Mouse (Mus musculus): Measurements from ENCODE around the gene Neu1. TPM values are rescaled to one million over a fixed set of nuclear protein-coding genes. Genes with fewer than 3 reads are reported as not detected.

The Neu1 gene
- 3.6 TPM for polyA plus RNA-seq (2014; fragmentation: Illumina TruSeq; extraction: RNeasy Lipid Tissue Mini Kit (QIAGEN cat#74804); ENCODE audit: low replicate concordance)

GRCm38 (mm10) chr17:34931061-34931734, at the start of gene Neu1:
Gene Neu1, plus strand, starts transcription at chr17:34931253.

GRCm38 (mm10) chr17:34881683-34882310, 49.3 kb upstream of the Neu1 start, which contains the start of gene Gm20547:
Gene Gm20547, minus strand, starts transcription at chr17:34882042.

GRCm38 (mm10) chr17:34898160-34898586, 32.9 kb upstream of the Neu1 start, which contains the start of the genes C2 and Ehmt2:
Gene C2, minus strand, starts transcription at chr17:34898265.
Gene Ehmt2, plus strand, starts transcription at chr17:34898469.

GRCm38 (mm10) chr17:34913930-34914665, 17.0 kb upstream of the Neu1 start, which contains the start of gene Slc44a4:
Gene Slc44a4, plus strand, starts transcription at chr17:34914466.

GRCm38 (mm10) chr17:34959130-34959778, 28.2 kb downstream of the Neu1 start, which contains the start of gene Hspa1b:
Gene Hspa1b, minus strand, starts transcription at chr17:34959238.

GRCm38 (mm10) chr17:34969822-34970221, 38.8 kb downstream of the Neu1 start, which contains the start of gene Gm20481:
Gene Gm20481, plus strand, starts transcription at chr17:34969912.

GRCm38 (mm10) chr17:34972069-34972749, 41.2 kb downstream of the Neu1 start, which contains the start of the genes Hspa1a and Hspa1l:
Gene Hspa1a, minus strand, starts transcription at chr17:34972156.
Gene Hspa1l, plus strand, starts transcription at chr17:34972703.

GRCm38 (mm10) chr17:34981690-34982180, 50.7 kb downstream of the Neu1 start, which contains the start of gene Lsm2:
Gene Lsm2, plus strand, starts transcription at chr17:34981862.

Other genes starting within 250 kb of the Neu1 start
- gene C4b, start 187.4 kb upstream of the Neu1 start, polyA plus RNA-seq (2014; fragmentation: Illumina TruSeq; extraction: RNeasy Lipid Tissue Mini Kit (QIAGEN cat#74804); ENCODE audit: low replicate concordance): 0.19 TPM
- gene Cyp21a1, start 126.7 kb upstream of the Neu1 start, polyA plus RNA-seq (2014; fragmentation: Illumina TruSeq; extraction: RNeasy Lipid Tissue Mini Kit (QIAGEN cat#74804); ENCODE audit: low replicate concordance): not detected
- gene Stk19, start 94.3 kb upstream of the Neu1 start, polyA plus RNA-seq (2014; fragmentation: Illumina TruSeq; extraction: RNeasy Lipid Tissue Mini Kit (QIAGEN cat#74804); ENCODE audit: low replicate concordance): 17.0 TPM
- 1.6 TPM for gene Dxo, start 94.2 kb upstream of the Neu1 start, polyA plus RNA-seq (2014; fragmentation: Illumina TruSeq; extraction: RNeasy Lipid Tissue Mini Kit (QIAGEN cat#74804); ENCODE audit: low replicate concordance)
- 4.8 TPM for gene Skiv2l, start 81.0 kb upstream of the Neu1 start, polyA plus RNA-seq (2014; fragmentation: Illumina TruSeq; extraction: RNeasy Lipid Tissue Mini Kit (QIAGEN cat#74804); ENCODE audit: low replicate concordance)
- 0.41 TPM for gene Nelfe, start 80.9 kb upstream of the Neu1 start, polyA plus RNA-seq (2014; fragmentation: Illumina TruSeq; extraction: RNeasy Lipid Tissue Mini Kit (QIAGEN cat#74804); ENCODE audit: low replicate concordance)
- gene Cfb, start 68.7 kb upstream of the Neu1 start, polyA plus RNA-seq (2014; fragmentation: Illumina TruSeq; extraction: RNeasy Lipid Tissue Mini Kit (QIAGEN cat#74804); ENCODE audit: low replicate concordance): 20.3 TPM
- gene Zbtb12, start 51.8 kb upstream of the Neu1 start, polyA plus RNA-seq (2014; fragmentation: Illumina TruSeq; extraction: RNeasy Lipid Tissue Mini Kit (QIAGEN cat#74804); ENCODE audit: low replicate concordance): 1.3 TPM
- gene Gm20547, start 49.2 kb upstream of the Neu1 start, polyA plus RNA-seq (2014; fragmentation: Illumina TruSeq; extraction: RNeasy Lipid Tissue Mini Kit (QIAGEN cat#74804); ENCODE audit: low replicate concordance): 2.4 TPM
- gene C2, start 33.0 kb upstream of the Neu1 start, polyA plus RNA-seq (2014; fragmentation: Illumina TruSeq; extraction: RNeasy Lipid Tissue Mini Kit (QIAGEN cat#74804); ENCODE audit: low replicate concordance): not detected
- gene Ehmt2, start 32.8 kb upstream of the Neu1 start, polyA plus RNA-seq (2014; fragmentation: Illumina TruSeq; extraction: RNeasy Lipid Tissue Mini Kit (QIAGEN cat#74804); ENCODE audit: low replicate concordance): 5.3 TPM
- 2.7 TPM for gene Slc44a4, start 16.8 kb upstream of the Neu1 start, polyA plus RNA-seq (2014; fragmentation: Illumina TruSeq; extraction: RNeasy Lipid Tissue Mini Kit (QIAGEN cat#74804); ENCODE audit: low replicate concordance)
- gene Hspa1b, start 28.0 kb downstream of the Neu1 start, polyA plus RNA-seq (2014; fragmentation: Illumina TruSeq; extraction: RNeasy Lipid Tissue Mini Kit (QIAGEN cat#74804); ENCODE audit: low replicate concordance): 1.3 TPM
- not detected for gene Gm20481, start 38.7 kb downstream of the Neu1 start, polyA plus RNA-seq (2014; fragmentation: Illumina TruSeq; extraction: RNeasy Lipid Tissue Mini Kit (QIAGEN cat#74804); ENCODE audit: low replicate concordance)
- gene Hspa1a, start 40.9 kb downstream of the Neu1 start, polyA plus RNA-seq (2014; fragmentation: Illumina TruSeq; extraction: RNeasy Lipid Tissue Mini Kit (QIAGEN cat#74804); ENCODE audit: low replicate concordance): 0.52 TPM
- gene Hspa1l, start 41.5 kb downstream of the Neu1 start, polyA plus RNA-seq (2014; fragmentation: Illumina TruSeq; extraction: RNeasy Lipid Tissue Mini Kit (QIAGEN cat#74804); ENCODE audit: low replicate concordance): not detected
- gene Lsm2, start 50.6 kb downstream of the Neu1 start, polyA plus RNA-seq (2014; fragmentation: Illumina TruSeq; extraction: RNeasy Lipid Tissue Mini Kit (QIAGEN cat#74804); ENCODE audit: low replicate concordance): 12.4 TPM
- gene Vars, start 69.7 kb downstream of the Neu1 start, polyA plus RNA-seq (2014; fragmentation: Illumina TruSeq; extraction: RNeasy Lipid Tissue Mini Kit (QIAGEN cat#74804); ENCODE audit: low replicate concordance): 0.37 TPM
- gene Vwa7, start 85.3 kb downstream of the Neu1 start, polyA plus RNA-seq (2014; fragmentation: Illumina TruSeq; extraction: RNeasy Lipid Tissue Mini Kit (QIAGEN cat#74804); ENCODE audit: low replicate concordance): 0.11 TPM
- not detected for gene Sapcd1, start 96.8 kb downstream of the Neu1 start, polyA plus RNA-seq (2014; fragmentation: Illumina TruSeq; extraction: RNeasy Lipid Tissue Mini Kit (QIAGEN cat#74804); ENCODE audit: low replicate concordance)
- gene Msh5, start 115.5 kb downstream of the Neu1 start, polyA plus RNA-seq (2014; fragmentation: Illumina TruSeq; extraction: RNeasy Lipid Tissue Mini Kit (QIAGEN cat#74804); ENCODE audit: low replicate concordance): 0.93 TPM
- gene Clic1, start 118.7 kb downstream of the Neu1 start, polyA plus RNA-seq (2014; fragmentation: Illumina TruSeq; extraction: RNeasy Lipid Tissue Mini Kit (QIAGEN cat#74804); ENCODE audit: low replicate concordance): 31.3 TPM
- not detected for gene Ddah2, start 127.8 kb downstream of the Neu1 start, polyA plus RNA-seq (2014; fragmentation: Illumina TruSeq; extraction: RNeasy Lipid Tissue Mini Kit (QIAGEN cat#74804); ENCODE audit: low replicate concordance)
- gene Ly6g6c, start 134.1 kb downstream of the Neu1 start, polyA plus RNA-seq (2014; fragmentation: Illumina TruSeq; extraction: RNeasy Lipid Tissue Mini Kit (QIAGEN cat#74804); ENCODE audit: low replicate concordance): not detected
- 0.59 TPM for gene Mpig6b, start 134.9 kb downstream of the Neu1 start, polyA plus RNA-seq (2014; fragmentation: Illumina TruSeq; extraction: RNeasy Lipid Tissue Mini Kit (QIAGEN cat#74804); ENCODE audit: low replicate concordance)
- gene Ly6g6e, start 145.6 kb downstream of the Neu1 start, polyA plus RNA-seq (2014; fragmentation: Illumina TruSeq; extraction: RNeasy Lipid Tissue Mini Kit (QIAGEN cat#74804); ENCODE audit: low replicate concordance): not detected
- gene Ly6g6d, start 146.8 kb downstream of the Neu1 start, polyA plus RNA-seq (2014; fragmentation: Illumina TruSeq; extraction: RNeasy Lipid Tissue Mini Kit (QIAGEN cat#74804); ENCODE audit: low replicate concordance): not detected
- not detected for gene Ly6g6f, start 154.4 kb downstream of the Neu1 start, polyA plus RNA-seq (2014; fragmentation: Illumina TruSeq; extraction: RNeasy Lipid Tissue Mini Kit (QIAGEN cat#74804); ENCODE audit: low replicate concordance)
- 3.7 TPM for gene Abhd16a, start 158.0 kb downstream of the Neu1 start, polyA plus RNA-seq (2014; fragmentation: Illumina TruSeq; extraction: RNeasy Lipid Tissue Mini Kit (QIAGEN cat#74804); ENCODE audit: low replicate concordance)
- gene Ly6g5c, start 177.0 kb downstream of the Neu1 start, polyA plus RNA-seq (2014; fragmentation: Illumina TruSeq; extraction: RNeasy Lipid Tissue Mini Kit (QIAGEN cat#74804); ENCODE audit: low replicate concordance): not detected
- gene Ly6g5b, start 184.2 kb downstream of the Neu1 start, polyA plus RNA-seq (2014; fragmentation: Illumina TruSeq; extraction: RNeasy Lipid Tissue Mini Kit (QIAGEN cat#74804); ENCODE audit: low replicate concordance): not detected
- gene Gpank1, start 190.2 kb downstream of the Neu1 start, polyA plus RNA-seq (2014; fragmentation: Illumina TruSeq; extraction: RNeasy Lipid Tissue Mini Kit (QIAGEN cat#74804); ENCODE audit: low replicate concordance): 2.3 TPM
- 112 TPM for gene Csnk2b, start 190.8 kb downstream of the Neu1 start, polyA plus RNA-seq (2014; fragmentation: Illumina TruSeq; extraction: RNeasy Lipid Tissue Mini Kit (QIAGEN cat#74804); ENCODE audit: low replicate concordance)
- 1.7 TPM for gene D17H6S53E, start 195.1 kb downstream of the Neu1 start, polyA plus RNA-seq (2014; fragmentation: Illumina TruSeq; extraction: RNeasy Lipid Tissue Mini Kit (QIAGEN cat#74804); ENCODE audit: low replicate concordance)
- gene Apom, start 200.8 kb downstream of the Neu1 start, polyA plus RNA-seq (2014; fragmentation: Illumina TruSeq; extraction: RNeasy Lipid Tissue Mini Kit (QIAGEN cat#74804); ENCODE audit: low replicate concordance): not detected
- gene Bag6, start 203.9 kb downstream of the Neu1 start, polyA plus RNA-seq (2014; fragmentation: Illumina TruSeq; extraction: RNeasy Lipid Tissue Mini Kit (QIAGEN cat#74804); ENCODE audit: low replicate concordance): 9.2 TPM
- gene Prrc2a, start 233.6 kb downstream of the Neu1 start, polyA plus RNA-seq (2014; fragmentation: Illumina TruSeq; extraction: RNeasy Lipid Tissue Mini Kit (QIAGEN cat#74804); ENCODE audit: low replicate concordance): 7.5 TPM
- 8.4 TPM for gene Aif1, start 244.8 kb downstream of the Neu1 start, polyA plus RNA-seq (2014; fragmentation: Illumina TruSeq; extraction: RNeasy Lipid Tissue Mini Kit (QIAGEN cat#74804); ENCODE audit: low replicate concordance)